Mouse (Mus musculus) lung, embryonic 16.5 days (tissue): ENCODE data around the gene Nyap1. TPM values are rescaled to one million over a fixed set of nuclear protein-coding genes. Genes with fewer than 3 reads are reported as not detected.
A peak's percentile ranks its signal among the peaks of the same experiment; 100 is the strongest.

Experiments used
- ATAC-seq: fragments of 200-750 bp; cut with Nextera tagmentation; 2 replicates; pipeline ENCODE4 v1.8.0; 2017; ENCODE audit warnings: low read depth, mild to moderate bottlenecking, moderate library complexity
- H3K27ac ChIP-seq: fragments of 300-500 bp; sonication (generic); 2 replicates; pipeline ENCODE4 v1.5.1; 2014; ENCODE audit warnings: mild to moderate bottlenecking, control low read depth, low read length
- H3K27me3 ChIP-seq: fragments of 300-500 bp; sonication (generic); 2 replicates; pipeline ENCODE4 v1.6.1; 2014; ENCODE audit warnings: low read depth, low read length, mixed read lengths; ENCODE audit not compliant: control insufficient read depth, insufficient read depth
- H3K36me3 ChIP-seq: fragments of 300-500 bp; sonication (generic); 2 replicates; pipeline ENCODE4 v1.6.1; 2014; ENCODE audit warnings: low read length; ENCODE audit not compliant: control insufficient read depth, insufficient read depth
- H3K4me1 ChIP-seq: fragments of 300-500 bp; sonication (generic); replicated peaks from 2 replicates; pipeline ENCODE4 v1.6.1; 2014; ENCODE audit warnings: low read length, mixed read lengths; ENCODE audit not compliant: control insufficient read depth, insufficient read depth
- H3K4me2 ChIP-seq: fragments of 300-500 bp; sonication (generic); 2 replicates; pipeline ENCODE4 v1.6.1; 2014; ENCODE audit warnings: low read depth, low read length, control low read depth
- H3K4me3 ChIP-seq: fragments of 300-500 bp; sonication (generic); 2 replicates; pipeline ENCODE4 v1.5.1; 2014; ENCODE audit warnings: mild to moderate bottlenecking, low read length, control low read depth
- H3K9ac ChIP-seq: fragments of 300-500 bp; sonication (generic); 2 replicates; pipeline ENCODE4 v1.6.1; 2014; ENCODE audit warnings: low read length, control low read depth
- H3K9me3 ChIP-seq: fragments of 300-500 bp; sonication (generic); 2 replicates; pipeline ENCODE4 v1.6.1; 2016; ENCODE audit warnings: low read length; ENCODE audit not compliant: control insufficient read depth
- WGBS: fragments of 180-500 bp; shearing (Covaris S2); extraction: QIAGEN DNeasy Blood & Tissue Kit; methylation state at CpG from one replicate; pipeline ENCODE4 v1.1.7; 2014; 5-methylcytosine and 5-hydroxymethylcytosine counted together
- polyA plus RNA-seq: library from polyadenylated mRNA; unstranded; fragments of >200 nt; fragmentation: Nextera tagmentation; extraction: Ambion mirVana; gene quantifications from 2 replicates; pipeline ENCODE4 v1.2.1, GENCODE M21; 2015

Gene Nyap1
- polyA plus RNA-seq, 1 experiment from 2014 or later = 1.6 TPM

DNA sequence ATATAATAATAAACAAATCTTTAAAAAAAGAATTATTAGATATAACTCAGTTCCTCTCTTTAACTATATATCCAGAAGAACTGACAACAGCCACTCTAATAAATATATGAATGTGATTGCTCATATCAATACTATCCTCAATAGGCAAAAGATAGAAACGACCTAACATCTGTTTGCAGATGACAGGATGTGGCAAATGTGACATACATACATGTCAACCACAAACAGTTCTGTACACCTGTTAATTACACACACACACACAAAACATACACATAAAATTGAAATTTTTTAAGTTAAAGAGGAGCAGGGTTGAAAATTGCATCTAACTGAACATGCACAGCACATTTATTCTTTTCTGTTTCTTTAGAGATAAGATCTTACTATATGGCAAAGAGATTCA, 49.5 kb downstream of the Nyap1 start:
- ATAC-seq = no peak
- Histone ChIP-seq H3K9ac (no peak overlapping the region), H3K27ac (no peak overlapping the region), H3K4me3 (no peak overlapping the region), H3K4me2 (no peak overlapping the region), H3K27me3 (no peaks in the 10 kb centered on the region), H3K9me3 (no peaks in the 10 kb centered on the region), H3K36me3 (no peaks in the 10 kb centered on the region), H3K4me1 (no peaks in the 10 kb centered on the region)
- WGBS = 63% methylated on average over 1 of the region's 1 CpGs

- no peak overlapping the region for H3K9ac ChIP-seq
- H3K27ac ChIP-seq = no peak overlapping the region
- ATAC-seq = no peak
- no peak overlapping the region for H3K4me2 ChIP-seq
- 59% methylated on average over 9 of the region's 9 CpGs for WGBS
- no peaks in the 10 kb centered on the region for H3K36me3 ChIP-seq
- no peaks in the 10 kb centered on the region for H3K4me1 ChIP-seq
- no peaks in the 10 kb centered on the region for H3K27me3 ChIP-seq
- H3K9me3 ChIP-seq = no peaks in the 10 kb centered on the region
- H3K4me3 ChIP-seq = no peak overlapping the region
Measured at GRCm38 (mm10) chr5:137690531-137690930, 50.9 kb downstream of the Nyap1 start.

- no peak overlapping the region for H3K9ac ChIP-seq
- no peak overlapping the region for H3K4me3 ChIP-seq
- H3K36me3 ChIP-seq = no peaks in the 10 kb centered on the region
- WGBS = 82% methylated on average over 3 of the region's 3 CpGs
- no peaks in the 10 kb centered on the region for H3K27me3 ChIP-seq
- no peaks in the 10 kb centered on the region for H3K9me3 ChIP-seq
- ATAC-seq = no peak
- H3K4me2 ChIP-seq = no peak overlapping the region
- peaks cover 1% of the 10 kb centered on the region; the same call in 1 of the 2 replicates for H3K4me1 ChIP-seq
- H3K27ac ChIP-seq = no peak overlapping the region
Measured at GRCm38 (mm10) chr5:137689974-137690373, 51.4 kb downstream of the Nyap1 start.

DNA sequence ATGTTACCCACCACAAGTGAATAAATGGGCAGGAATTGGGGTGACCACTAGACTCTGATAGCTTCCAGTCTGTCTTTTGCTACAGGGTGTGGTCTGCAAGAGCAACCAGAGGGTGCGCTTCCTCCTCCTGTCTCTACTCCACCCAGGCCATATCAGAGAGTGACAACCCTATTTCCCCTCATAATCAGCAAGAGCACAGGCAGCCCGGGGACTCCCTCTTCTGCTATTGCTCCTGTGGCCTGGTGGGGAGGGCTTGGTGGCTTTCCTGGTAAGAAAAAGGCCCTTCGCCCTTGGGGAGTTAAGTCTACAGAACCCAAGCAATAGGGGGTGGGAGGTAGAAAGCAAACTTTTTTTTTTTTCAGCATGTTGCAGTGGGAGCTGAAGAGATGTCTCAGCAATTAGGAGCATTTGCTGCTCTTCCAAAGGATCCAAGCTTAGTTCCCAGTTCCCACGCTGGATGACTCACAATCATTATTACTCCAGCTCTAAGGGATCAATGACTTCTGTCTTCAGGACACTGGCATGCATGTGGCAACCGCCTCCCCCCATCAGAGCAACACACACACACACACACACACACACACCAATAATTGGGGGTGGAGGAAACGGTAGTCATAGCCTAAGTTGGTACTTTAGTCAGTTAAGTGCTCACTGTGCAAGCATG, 55.1 kb downstream of the Nyap1 start:
- no peak overlapping the region for H3K4me3 ChIP-seq
- H3K9ac ChIP-seq = no peak overlapping the region
- H3K4me1 ChIP-seq = peaks cover 13% of the 10 kb centered on the region
- no peak overlapping the region for H3K27ac ChIP-seq
- H3K36me3 ChIP-seq = no peaks in the 10 kb centered on the region
- no peak overlapping the region for H3K4me2 ChIP-seq
- H3K27me3 ChIP-seq = no peaks in the 10 kb centered on the region
- 79% methylated on average over 6 of the region's 6 CpGs for WGBS
- no peak for ATAC-seq
- H3K9me3 ChIP-seq = no peaks in the 10 kb centered on the region

DNA sequence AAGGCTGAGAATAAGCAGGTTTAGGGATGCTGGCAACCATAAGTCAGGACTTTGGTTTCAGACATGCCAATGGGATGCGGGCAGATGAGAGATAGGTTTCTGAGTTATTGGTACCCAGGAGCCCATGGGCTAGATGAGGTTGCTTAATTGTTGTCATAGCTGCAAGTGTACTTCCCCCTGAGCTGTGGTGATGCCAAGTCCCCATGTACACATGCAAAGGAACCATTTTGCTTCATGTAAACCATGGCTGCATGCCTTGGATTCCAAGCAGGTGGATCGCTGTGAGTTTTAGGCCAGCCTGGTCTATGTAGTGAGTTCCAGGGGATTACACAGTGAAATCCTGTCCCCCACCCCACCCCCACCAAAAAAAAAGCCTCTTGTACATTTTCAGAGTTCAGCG, 55.8 kb downstream of the Nyap1 start:
- H3K27me3 ChIP-seq = no peaks in the 10 kb centered on the region
- WGBS = 94% methylated on average over 3 of the region's 3 CpGs
- no peaks in the 10 kb centered on the region for H3K9me3 ChIP-seq
- no peak overlapping the region for H3K9ac ChIP-seq
- no peak overlapping the region for H3K27ac ChIP-seq
- H3K4me1 ChIP-seq = peaks cover 13% of the 10 kb centered on the region
- no peaks in the 10 kb centered on the region for H3K36me3 ChIP-seq
- no peak for ATAC-seq
- no peak overlapping the region for H3K4me3 ChIP-seq
- no peak overlapping the region for H3K4me2 ChIP-seq

DNA sequence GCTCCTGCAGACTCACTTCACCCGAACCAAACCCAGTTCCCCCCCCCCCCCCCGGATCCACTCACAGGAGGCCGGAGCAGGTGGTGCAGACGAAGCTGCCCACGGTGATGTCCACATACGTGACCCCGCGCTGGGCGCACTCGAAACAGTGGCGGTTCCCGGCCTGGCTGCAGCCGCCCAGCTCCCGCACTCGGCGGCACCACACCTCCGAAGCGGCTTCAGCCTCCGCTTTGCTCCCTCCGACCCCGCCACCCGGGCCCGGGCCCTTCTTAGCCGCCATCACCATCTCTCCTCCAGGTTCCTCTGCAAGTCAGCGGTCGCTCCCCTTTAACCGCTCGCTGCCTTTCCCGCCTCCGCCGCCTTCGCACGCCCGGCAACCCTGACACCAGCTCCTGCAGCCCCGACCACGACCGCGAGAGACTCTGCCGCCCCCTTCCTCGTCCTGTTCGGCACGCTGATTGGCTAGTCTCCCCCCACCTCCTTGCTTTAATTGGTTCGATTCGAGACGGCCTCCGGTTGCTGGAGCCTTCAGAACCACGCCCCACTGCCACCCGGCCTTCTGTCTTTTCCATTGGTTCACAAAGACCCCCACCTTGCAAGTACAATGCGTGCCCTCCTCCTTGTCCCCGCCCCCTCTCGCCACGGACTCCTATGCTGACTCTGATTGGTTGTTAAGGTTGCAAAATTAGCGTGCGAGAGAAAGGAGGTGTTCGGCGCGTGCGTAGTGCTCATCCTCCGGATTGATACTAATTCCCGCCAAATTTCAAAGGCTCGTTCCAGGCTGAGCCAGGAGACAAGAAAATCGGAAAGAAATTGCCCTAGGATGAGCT, 56.9 kb downstream of the Nyap1 start, which contains the start of gene Agfg2:
TSS of gene Agfg2 (minus strand) at position 433 of the 830 bp plus-strand sequence.
- peak within 1 kb of the TSS; percentile 69 for H3K9ac ChIP-seq
- no peaks in the 10 kb centered on the region for H3K27me3 ChIP-seq
- ATAC-seq = peak; percentile 99

DNA sequence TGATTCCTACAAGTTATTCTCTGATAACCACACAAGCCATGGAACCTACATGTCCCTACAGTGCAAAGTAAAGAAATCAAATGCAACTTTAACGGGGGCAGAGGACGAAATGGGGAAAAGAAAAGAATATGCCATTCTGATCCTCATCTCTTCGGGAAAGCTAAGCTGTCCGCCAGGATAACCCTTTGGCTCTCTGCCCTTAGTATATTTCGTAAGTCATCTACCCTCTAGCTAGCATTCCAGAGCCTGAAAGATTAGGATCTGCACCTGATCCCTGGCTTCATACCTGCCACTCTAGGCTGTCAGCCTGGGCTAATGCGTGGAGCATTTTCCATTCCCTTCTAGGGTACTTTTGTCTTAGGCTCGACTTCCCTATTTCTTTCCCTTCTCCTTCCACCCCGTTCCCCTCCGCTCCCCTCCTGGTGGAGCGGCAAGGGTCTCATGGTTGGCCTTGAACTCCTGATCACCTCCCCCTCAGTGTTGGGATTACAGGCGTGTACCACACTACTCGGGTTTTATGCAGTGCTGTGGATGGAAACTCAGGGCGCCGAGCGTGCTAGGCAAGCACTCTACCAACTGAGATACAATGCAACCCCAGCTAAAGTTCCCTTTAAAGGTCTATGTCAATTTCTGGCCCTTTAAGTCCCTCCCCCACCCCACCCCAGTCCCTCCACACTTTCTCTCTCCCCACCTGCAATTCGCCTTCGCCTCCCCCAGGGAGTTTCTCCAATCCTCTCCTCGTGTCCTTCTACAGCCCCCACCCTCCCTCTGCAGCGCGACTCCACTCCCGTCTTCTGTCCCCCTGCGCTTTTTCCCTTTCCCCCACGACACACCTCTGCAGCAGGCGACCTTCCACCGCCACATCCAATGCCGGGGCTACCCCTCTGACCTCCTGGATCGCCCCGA, 57.8 kb downstream of the Nyap1 start:
- H3K4me1 ChIP-seq = peaks cover 13% of the 10 kb centered on the region
- peak overlapping the region; percentile 82 for H3K4me3 ChIP-seq
- peak overlapping the region; percentile 98 for H3K4me2 ChIP-seq
- H3K36me3 ChIP-seq = no peaks in the 10 kb centered on the region
- peak; percentile 1; the same call in 1 of the 2 replicates for ATAC-seq
- H3K27ac ChIP-seq = peak overlapping the region; percentile 71
- 4% methylated on average over 28 of the region's 28 CpGs for WGBS
- peak overlapping the region; percentile 69 for H3K9ac ChIP-seq
- no peaks in the 10 kb centered on the region for H3K9me3 ChIP-seq
- no peaks in the 10 kb centered on the region for H3K27me3 ChIP-seq

More for the DNA sequence above, 56.9 kb downstream of the Nyap1 start, which contains the start of gene Agfg2:
- Histone ChIP-seq H3K36me3 (no peaks in the 10 kb centered on the region), H3K4me3 (peak within 1 kb of the TSS; percentile 82), H3K4me1 (peaks cover 13% of the 10 kb centered on the region), H3K4me2 (peak within 1 kb of the TSS; percentile 98), H3K27ac (peak within 1 kb of the TSS; percentile 71), H3K9me3 (no peaks in the 10 kb centered on the region)
- under 1% methylated on average over 54 of the region's 62 CpGs for WGBS

DNA sequence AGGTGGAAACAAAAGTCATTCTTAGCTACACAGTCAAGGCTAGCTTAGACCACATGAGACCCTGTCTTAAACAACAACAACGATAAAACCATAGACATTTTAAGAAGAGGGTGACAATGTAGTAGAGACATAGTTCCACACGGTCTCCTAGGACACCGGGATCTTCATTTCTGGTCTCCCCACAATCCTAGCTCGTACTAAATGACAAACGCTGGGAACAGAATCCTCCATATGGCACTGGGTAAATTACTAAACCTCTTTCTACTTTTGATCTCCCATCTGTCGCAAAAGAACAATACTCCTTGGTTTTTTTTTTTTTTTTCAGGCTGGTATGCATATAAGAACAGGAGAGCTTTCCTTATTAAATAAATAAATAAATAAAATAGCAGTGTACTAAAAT, 58.9 kb downstream of the Nyap1 start:
- no peaks in the 10 kb centered on the region for H3K9me3 ChIP-seq
- no peak overlapping the region for H3K9ac ChIP-seq
- peaks cover 13% of the 10 kb centered on the region for H3K4me1 ChIP-seq
- H3K27ac ChIP-seq = no peak overlapping the region
- no peak overlapping the region for H3K4me2 ChIP-seq
- no peaks in the 10 kb centered on the region for H3K36me3 ChIP-seq
- H3K4me3 ChIP-seq = no peak overlapping the region
- ATAC-seq = no peak
- no peaks in the 10 kb centered on the region for H3K27me3 ChIP-seq
- WGBS = 83% methylated on average over 6 of the region's 6 CpGs
